Mouse (Mus musculus): ENCODE data around the gene Pank4.

The Pank4 gene

DNA sequence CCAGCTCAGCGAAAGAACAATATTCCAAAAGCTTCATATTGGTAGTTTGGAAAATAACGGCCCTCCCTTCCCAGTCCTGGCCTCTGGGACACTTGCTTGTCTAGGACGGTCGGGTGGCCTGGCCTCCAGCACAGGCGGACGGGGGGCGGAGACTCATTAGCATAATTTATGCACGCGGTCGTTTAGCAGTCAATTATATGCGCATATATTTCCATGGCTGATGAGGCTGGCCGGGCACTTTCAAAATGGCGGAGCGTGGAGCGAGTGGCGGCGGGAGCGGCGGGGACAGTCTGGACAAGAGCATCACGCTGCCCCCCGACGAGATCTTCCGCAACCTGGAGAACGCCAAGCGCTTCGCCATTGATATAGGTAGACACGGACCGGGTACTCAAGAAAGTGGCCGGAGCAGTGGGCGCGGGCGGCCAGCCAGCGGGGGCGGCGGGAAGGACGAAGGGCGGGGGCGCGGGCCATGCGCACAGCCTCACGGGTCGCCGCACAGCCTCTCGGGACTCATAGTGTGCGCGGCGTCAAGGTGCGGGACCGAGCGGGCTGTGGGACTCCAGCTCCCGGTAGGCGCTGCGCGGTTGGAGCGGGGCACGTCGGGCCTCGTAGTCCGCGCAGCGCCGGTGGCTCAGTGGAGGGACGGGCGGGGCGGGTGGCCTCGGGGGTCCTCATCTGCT lies at the start of gene Pank4:
Pank4 (plus strand) TSS at position 223 of the 680 bp plus-strand sequence.
- peak; percentile 76 for DNase-seq (ENCODE audit: low spot score)

DNA sequence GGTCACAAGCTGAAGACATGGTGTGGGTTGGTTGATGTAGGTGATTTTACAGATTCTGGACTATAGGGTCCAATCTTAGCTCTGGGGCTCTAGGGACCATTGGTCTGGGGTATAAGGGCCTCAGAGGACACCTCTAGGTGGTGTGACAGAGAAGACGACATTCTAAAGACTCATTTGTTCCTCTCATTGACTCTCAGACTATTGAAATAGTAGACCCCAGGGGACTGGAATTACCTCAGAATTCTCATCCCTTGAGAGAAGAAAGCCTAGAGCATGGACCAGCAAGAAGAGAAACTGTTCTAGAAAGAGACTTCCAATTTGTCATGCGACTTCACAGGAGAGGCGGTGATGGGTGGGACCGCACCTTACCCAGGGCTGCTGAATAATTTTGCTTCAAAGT lies 49.7 kb upstream of the Pank4 start:
- no peak for DNase-seq (ENCODE audit: low spot score)

DNA sequence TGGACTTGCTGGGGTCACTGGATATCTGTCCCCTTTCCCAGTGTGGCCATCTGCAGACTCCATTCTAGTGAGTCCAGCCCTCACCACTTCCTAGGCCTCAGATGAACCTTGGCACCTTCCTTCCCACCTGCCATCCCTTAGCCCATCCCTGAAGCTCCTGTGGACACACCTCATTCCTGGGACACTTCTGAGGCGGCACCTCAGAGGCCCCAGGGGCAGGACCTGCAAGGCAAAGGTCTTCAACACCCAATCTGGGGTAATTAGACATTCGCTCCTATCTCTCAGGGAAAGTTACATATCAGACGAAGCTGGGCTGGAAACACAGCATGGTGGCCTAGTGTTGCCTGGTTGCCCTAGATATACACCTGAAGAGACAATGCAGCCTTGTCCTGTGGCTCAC lies 49.2 kb upstream of the Pank4 start:
- no peak for DNase-seq (ENCODE audit: low spot score)

DNA sequence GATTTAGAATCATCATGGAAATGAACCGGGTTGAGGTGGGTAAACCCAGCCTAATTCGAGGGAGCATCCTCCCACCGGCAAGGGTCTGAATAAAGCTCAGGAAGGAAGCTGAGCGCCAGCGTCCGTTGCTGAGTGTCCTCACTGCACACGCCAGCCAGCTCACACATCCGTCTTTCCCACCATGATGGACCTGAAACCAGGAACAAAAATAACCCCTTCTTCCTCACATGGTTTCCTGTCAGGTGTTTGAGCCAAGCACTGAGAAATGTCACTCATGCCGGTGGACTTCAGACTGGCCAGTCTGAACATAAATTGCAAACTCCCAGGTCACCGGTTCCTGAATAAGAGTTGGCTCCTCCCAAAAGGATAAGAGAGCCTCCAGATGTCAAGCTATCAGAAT lies 48.6 kb upstream of the Pank4 start:
- DNase-seq (ENCODE audit: low spot score) = no peak

DNA sequence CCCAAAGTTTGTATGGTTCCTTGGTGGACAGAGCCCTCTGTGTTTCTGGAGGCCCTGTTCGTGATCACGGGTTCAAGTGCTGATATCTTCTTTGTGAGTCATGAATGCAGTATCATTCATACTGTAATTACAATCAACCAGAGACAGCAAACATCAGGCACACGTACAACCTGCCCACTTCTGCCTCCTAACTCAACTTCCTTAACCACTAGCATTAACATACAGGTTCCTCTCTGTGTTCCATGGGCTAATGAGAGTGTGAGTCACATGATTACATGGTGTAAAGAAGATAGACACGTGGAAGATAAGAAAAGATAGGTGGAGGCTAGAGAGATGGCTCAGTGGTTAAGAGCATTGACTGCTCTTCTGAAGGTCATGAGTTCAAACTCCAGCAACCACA lies 47.3 kb upstream of the Pank4 start:
- no peak for DNase-seq (ENCODE audit: low spot score)

DNA sequence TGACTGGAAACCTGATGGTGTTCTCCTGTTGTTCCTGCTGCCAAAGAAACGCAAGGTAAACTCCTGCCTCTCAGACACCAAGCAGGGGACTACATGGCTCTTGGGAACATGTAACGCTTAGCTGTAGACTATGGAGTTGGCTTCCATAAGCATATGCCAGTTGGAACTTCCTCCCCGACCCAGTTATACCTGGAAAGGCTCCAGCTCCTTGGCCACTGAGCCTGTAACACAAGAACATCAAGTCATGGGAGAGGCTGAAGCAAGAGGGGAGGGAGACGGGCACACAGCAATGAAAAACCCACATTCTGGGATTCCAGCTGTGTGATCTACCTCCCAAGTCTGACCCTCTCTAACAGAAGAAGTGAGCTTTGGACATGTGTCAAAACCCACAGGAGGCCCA lies 41.6 kb upstream of the Pank4 start:
- no peak for DNase-seq (ENCODE audit: low spot score)

DNA sequence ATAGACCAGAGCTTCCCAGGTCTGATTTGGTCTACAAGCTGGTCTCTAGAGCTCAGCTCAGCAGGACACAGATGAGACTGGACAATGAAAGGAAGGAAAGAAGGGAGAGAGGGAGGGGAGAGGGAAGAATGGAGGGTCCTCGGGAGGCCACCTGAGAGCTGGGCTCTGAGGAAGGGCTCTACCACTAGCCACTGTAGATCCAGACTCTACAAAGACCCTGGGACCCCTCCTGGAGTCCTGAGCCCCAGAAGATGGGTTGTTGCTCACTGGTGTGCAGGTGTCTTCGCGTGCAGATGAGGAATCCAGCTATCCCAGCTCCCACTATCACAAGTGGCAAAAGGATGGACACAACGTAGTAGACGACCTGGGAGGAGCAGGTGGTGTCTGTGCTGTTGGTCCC lies 41.0 kb upstream of the Pank4 start:
- no peak for DNase-seq (ENCODE audit: low spot score)

DNA sequence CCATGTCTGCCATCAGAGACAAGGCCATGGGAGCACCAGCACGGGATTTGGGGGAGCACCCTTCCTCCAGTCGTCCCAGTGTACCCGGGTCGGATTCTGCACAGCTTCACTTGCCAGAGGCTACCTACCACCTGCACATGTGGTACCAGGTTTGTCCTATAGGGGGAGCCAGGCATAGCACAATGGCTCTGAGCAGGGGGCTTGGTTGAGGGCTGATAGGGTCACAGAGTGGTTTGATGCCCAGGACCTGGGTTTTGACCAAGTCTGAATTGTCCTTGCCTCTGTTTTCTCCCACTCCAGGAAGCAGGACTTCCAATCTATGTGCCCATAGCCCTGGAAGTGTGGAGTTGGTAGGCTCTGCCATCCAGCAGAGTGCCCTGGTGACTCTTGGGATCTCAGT lies 38.5 kb upstream of the Pank4 start:
- DNase-seq (ENCODE audit: low spot score) = no peak

DNA sequence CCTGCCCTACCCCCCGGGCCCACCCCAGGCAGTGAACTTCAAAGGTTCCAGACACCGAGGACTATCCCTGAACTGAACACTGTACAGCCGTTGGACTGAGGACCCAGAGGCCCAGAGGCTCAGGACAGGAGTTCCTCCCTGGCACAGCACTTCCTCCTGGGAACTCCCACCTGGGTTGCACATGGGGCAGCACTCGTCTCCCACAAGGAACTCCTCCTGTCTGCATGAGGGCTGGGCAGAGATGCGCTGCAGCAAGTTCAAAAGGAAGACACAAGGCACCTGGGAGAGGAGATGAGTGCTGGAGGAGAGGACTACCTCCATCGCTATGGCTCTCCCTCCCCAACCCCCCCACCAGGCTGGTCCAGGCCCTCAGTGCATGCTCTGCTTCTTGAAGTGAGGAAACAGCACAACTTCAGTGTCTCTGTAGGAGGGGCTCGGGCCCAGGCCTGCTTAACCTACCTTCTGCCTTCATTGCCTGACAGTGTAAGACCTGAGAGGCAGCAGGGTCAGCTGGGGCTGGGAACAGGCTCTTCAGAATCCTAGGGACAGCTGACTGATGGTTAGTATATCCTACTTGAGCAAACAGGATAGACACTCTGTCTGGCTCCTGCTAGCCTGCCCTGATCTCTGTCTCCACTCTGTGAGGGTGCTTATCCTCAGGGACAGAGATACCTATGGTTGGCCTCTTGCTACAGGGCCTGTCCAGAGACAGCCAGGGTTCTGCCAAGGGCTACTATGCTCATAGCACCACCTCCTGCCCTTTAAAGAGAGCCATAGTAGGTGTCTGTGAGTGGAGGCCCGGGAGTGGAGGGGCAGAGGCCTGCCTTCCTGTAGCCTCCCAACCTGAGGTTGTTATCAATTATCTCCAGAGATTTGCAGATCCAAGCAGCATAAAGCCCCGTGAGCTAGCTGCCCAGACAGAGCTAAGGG lies 36.7 kb upstream of the Pank4 start:
- no peak for DNase-seq (ENCODE audit: low spot score)

DNA sequence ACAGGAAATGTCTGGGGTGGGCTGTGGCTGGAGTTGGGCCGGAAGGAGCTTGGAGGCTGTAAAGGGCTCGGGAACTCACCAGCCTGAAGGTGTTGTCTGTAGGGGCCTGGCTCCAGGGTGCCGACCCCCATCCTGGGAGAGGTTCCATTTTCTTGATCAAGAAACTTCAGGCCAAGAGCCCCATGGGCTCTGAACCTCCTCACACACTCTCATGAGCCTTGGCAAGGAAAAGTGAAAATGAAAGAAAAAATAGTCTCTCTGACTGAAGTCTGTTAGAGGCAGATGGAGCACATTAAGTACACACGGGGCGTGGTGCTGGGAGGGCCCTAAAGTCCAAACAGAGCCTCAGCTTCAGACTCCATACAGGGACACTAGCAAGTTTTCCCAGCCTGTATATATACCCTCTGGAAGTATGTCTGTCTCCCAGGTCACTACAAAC lies 36.0 kb upstream of the Pank4 start:
- DNase-seq (ENCODE audit: low spot score) = no peak

DNA sequence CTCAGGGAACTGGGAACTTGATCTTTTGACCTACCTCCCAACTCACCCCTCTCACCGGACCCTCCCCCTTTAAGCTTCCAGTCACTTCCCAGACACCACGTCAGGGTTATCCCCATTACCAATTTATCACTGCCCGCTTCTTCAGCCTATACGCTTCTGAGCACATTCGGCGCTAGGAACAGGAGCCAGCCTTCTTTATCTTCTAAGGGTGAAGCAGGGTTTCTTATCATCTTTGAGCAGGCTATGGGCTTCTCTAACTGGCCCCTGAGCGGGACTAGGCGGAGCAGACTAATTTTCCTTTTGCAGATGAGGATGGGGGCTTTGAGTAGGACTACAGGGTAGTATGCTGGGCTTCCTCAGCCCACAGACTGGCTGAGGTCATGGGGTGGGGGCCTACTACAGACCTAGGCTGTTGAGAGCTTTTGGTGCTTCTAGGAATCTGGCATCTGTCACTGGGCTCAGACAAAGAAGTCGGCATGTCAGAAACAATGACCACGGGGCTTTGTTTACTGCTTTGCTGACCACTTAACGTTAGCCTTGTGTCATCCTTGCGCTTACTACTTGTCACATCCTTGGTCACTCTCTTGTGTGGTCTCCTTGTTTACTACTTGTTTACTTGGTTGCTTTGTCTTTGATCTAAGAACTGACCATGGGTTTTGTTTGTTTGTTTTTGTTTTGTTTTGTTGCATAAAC lies 35.4 kb upstream of the Pank4 start, which contains the start of gene Tnfrsf14:
Tnfrsf14 (minus strand) TSS at position 169 of the 693 bp plus-strand sequence.
- no peak for DNase-seq (ENCODE audit: low spot score)

DNA sequence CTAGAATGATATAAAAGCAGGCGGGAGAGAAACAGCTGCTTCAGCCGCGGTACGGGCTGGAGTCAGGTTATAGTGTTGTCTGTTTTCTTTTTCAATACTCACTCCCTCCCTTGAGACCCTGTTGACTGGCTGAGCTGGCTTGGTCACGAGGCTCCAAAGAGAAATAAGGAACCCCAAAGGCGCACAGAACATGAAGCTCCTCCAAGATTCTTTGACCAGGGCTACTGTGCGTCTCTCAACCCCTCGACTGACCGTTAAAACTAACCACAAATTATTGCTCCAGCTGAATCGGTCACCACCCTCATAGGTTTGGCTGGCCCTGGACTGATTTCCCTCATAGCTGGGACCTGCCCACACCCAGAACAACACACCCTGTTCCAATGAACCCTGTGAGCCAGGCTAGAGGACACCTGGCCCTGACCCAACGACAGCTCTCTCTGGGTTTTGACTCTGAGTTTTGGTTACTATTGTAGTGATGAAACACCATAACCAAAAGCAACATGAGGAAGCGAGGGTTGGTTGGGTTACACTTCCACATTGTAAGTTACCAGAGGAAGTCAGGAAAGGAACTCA lies 34.7 kb upstream of the Pank4 start:
- DNase-seq (ENCODE audit: low spot score) = no peak

DNA sequence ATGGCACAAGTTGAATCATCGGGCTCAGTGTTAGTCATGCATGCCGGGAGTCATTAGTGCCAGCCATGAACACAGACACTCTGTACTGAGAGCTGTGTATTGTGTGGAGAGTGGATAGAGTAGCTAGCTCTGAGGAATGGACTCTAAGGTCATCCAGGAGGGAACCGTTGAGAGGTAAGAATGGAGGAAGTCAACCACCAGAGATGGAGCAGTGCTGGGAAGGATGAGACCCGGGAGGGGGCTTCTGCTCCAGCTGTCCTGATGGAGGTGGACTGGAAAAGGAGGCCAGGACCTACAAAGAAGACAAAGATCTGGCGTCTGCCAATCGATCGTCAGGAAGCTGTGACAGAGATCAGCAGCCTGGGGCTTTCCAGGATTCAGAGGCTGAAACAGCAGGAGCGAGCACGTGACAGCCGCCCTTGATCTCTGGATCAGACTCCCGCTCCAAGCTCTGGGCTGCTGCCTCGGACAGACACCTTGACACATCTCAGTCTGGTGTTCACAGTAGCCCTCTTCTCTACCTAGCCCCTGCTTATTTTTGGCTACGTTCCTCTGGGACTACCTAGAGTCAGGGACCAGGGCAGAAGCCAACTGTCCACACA lies 30.5 kb upstream of the Pank4 start:
- DNase-seq (ENCODE audit: low spot score) = no peak

DNA sequence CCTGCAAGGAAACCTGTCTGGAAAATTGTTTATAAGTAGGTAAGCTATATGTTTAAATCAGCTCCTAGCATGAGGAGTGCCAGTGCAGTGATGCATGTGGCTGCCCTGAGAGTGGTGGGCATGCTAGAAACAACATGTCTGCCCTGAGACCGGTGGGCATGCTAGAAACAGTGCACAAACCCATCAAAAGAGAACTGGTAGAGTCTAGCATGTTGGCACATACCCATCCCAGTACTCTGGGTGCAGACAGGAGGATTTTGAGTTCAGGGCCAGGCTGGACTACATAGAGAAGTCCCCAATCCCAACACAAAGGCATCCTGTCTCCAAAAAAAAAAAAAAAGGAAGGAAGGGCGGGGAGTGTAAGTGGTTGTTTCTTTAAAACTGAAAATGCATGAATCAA lies 29.1 kb upstream of the Pank4 start:
- DNase-seq (ENCODE audit: low spot score) = no peak

DNA sequence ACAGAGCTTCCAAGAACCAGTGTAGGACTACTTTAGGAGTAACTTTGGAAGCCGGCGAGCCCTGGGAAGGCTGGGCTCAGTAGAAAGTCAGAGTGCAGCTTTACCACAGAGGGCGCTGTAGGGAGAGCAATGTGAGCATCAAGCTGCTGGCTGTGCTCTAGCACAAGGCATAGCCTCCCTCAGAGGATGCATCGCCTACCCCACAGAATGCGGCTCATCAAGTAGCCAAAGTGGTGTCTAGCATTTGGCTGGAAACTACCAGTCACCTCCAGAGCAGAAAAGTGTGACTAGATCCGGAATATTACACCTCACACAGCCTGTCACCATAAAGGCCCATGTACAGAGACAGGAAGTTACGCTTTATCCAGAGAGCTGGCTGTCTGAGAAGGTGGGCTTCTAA lies 28.1 kb upstream of the Pank4 start:
- DNase-seq (ENCODE audit: low spot score) = no peak

DNA sequence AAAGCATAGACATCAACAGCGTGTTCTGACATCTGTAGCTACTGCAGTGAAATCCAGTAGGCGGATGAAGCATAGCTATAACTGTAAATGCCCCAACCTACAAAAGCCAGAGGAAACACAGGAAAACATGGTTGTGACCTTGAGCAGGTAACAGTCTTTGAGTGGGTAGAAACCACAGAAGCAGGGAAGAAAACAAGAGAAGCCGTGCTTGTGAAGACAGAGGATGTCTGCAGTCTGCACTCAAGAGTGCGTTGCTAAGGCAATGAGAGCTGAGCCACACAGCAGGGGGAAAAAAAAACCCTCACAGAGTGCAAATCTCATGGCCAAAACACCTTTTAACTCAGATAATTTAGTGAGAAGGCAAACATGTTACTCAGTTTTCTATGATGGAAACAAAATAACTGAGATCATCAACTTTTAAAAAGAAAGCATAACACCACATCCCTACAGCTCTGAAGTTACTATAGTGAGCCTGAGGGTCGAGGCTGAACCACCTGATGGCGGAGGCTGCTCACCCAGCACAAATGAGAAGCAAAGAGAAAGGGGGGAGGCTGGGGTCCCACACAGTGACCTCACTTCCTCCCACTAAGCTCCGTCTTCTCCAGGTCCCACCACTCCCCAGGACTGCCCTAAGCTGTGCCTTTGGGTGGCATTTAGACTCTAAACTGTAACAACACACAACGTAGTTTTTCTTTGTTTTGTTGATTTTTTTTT lies 27.2 kb upstream of the Pank4 start:
- no peak for DNase-seq (ENCODE audit: low spot score)

DNA sequence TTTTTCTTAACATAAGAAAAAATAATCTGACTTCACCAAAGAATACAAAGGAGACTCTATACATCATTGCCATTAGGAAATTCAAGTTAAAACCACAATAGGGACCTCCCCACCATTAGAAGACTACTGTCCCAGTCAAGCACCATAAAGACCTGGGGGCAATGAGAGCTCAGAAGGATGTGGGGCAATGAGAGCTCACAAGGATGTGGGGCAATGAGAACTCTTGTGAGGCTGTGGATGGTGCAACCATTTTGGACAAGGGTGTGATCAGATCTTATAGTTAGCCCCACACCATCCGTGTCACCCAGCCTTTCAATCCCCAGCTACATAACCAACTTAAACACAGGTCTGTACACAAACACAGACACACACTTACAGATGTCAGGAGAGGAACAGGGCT lies 26.2 kb upstream of the Pank4 start:
- DNase-seq (ENCODE audit: low spot score) = no peak

DNA sequence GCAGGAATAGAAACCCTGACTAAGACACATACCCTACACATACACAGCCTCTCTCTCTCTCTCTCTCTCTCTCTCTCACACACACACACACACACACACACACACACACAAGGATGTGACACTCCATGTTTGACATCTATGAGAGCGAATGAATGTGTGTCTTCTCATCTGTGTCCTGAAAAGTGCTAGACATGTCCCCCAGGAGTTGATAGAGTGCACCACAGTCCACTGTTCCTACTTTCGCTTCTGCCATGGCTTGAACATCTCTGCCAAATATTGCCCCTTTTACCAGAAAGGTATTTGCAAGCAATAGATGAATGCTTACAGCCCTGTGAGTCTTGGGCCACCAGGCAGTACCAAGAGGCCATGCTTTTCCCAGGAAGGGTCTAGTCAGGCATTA lies 23.8 kb upstream of the Pank4 start:
- DNase-seq (ENCODE audit: low spot score) = no peak

DNA sequence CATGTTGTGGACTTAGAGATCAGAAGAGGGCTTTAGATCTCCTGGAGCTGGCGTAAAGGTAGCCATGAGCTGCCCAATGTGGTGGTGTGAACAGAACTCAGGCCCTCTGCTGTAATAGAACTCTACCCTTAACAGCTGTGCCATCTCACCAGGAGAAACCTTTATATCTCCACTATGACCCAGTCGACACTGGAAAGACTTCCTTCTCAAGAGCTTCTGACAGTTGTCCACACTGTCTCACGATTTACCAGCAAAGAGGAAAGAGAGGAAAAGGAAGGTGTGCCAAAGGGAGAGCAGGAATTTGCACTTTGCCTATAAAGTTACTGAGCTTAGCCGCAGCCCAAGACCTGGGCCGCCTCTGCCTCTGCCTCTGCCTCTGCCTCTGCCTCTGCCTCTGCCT lies 22.1 kb upstream of the Pank4 start:
- DNase-seq (ENCODE audit: low spot score) = no peak

DNA sequence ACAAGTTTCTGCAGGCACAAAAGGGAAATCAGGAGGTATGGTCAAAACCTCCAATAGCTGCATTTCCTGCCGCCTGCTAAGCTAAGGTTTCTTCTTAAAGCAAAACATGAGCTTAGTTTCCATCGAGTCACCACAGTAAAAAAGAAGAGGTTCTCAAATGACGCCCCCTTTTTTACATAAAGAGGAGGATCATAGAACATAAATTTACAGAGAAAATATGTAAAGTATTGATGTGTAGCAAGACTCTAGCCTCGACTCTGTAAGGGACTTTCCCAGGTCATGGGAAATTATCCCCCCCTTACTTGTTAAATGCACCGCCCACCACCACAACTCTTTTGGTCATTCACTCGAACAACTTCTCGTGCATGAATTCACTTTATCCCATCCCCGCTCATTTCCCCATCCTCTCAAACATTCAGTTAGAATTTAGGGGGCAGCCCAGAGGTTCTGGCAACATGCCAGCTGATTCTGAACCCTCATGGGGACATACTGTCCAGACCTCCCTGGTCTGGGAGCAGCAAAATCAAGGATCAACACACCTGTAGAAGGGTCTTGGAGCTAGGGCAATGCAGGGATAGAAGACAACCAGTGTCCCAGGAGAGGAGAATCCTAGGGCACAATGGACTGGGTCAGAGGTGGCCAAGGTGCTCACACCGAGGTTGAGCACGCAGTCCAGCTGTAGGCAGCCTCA lies 21.1 kb upstream of the Pank4 start:
- no peak for DNase-seq (ENCODE audit: low spot score)

Measured in ovary, postnatal 14 days (tissue).